Mouse (Mus musculus) limb, embryonic 15.5 days (tissue): ENCODE data around the gene Blmh. TPM values are rescaled to one million over a fixed set of nuclear protein-coding genes. Genes with fewer than 3 reads are reported as not detected.

Experiments
- ATAC-seq: fragments of 200-750 bp; cut with Nextera tagmentation; 2 replicates; pipeline ENCODE4 v1.8.0; 2017; ENCODE audit warnings: low read depth, moderate TSS enrichment; ENCODE audit not compliant: insufficient number of reproducible peaks, low FRiP score, low TSS enrichment
- H3K27ac ChIP-seq: fragments of 300-500 bp; sonication (generic); 2 replicates; pipeline ENCODE4 v1.5.1; 2015; ENCODE audit warnings: moderate library complexity, mild to moderate bottlenecking, inconsistent platforms
- H3K27me3 ChIP-seq: fragments of 300-500 bp; sonication (generic); 2 replicates; pipeline ENCODE4 v1.6.1; 2015; ENCODE audit warnings: inconsistent platforms
- H3K36me3 ChIP-seq: fragments of 300-500 bp; sonication (generic); 2 replicates; pipeline ENCODE4 v1.6.1; 2015; ENCODE audit warnings: inconsistent platforms
- H3K4me1 ChIP-seq: fragments of 300-500 bp; sonication (generic); 2 replicates; pipeline ENCODE4 v1.6.1; 2015; ENCODE audit warnings: inconsistent platforms
- H3K4me2 ChIP-seq: fragments of 300-500 bp; sonication (generic); 2 replicates; pipeline ENCODE4 v1.6.1; 2015; ENCODE audit warnings: mild to moderate bottlenecking, inconsistent platforms
- H3K4me3 ChIP-seq: fragments of 300-500 bp; sonication (generic); 2 replicates; pipeline ENCODE4 v1.5.1; 2015; ENCODE audit warnings: mild to moderate bottlenecking, inconsistent platforms
- H3K9ac ChIP-seq: fragments of 300-500 bp; sonication (generic); 2 replicates; pipeline ENCODE4 v1.6.1; 2015; ENCODE audit warnings: inconsistent platforms
- H3K9me3 ChIP-seq: fragments of 300-500 bp; sonication (generic); 2 replicates; pipeline ENCODE4 v1.6.1; 2016; ENCODE audit warnings: inconsistent platforms
- WGBS: fragments of 180-500 bp; shearing (Covaris S2); methylation state at CpG from one replicate; pipeline ENCODE4 v1.1.7; 2015; 5-methylcytosine and 5-hydroxymethylcytosine counted together
- polyA plus RNA-seq: library from polyadenylated mRNA; unstranded; fragments of >200 nt; fragmentation: Nextera tagmentation; extraction: Ambion mirVana; gene quantifications from 2 replicates; pipeline ENCODE4 v1.2.1, GENCODE M21; 2015

Blmh gene
- polyA plus RNA-seq: 218 and 230 TPM in 2 replicates

DNA sequence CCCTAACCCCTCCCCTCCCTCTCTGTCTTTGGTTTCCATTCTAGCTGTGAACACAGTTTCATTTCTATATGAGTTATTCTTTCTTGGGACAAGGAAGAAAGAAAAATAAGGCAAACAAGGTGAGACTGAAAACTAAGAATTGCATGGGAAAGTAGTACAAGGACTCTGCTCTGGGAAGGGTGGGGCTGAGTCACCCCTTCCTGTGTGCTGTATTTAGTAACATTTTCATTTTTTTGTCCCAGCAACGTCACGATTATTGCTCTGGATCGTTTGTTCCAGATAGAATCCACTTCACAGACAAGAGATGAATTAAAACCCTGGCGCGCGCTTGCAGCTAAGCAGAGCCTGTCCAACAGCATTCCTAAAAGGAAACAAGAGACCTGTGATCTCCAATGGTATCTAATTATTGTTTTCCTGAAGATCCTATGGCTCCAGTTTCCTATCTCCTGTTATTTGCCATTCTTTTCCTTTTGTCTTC, at the start of gene Blmh:
TSS of gene Blmh (plus strand) at position 51 of the 478 bp plus-strand sequence.
- no peaks in the 10 kb centered on the region for H3K9me3 ChIP-seq
- H3K9ac ChIP-seq: no peak within 1 kb of the TSS
- H3K36me3 ChIP-seq: no peaks in the 10 kb centered on the region
- 66% methylated on average over 6 of the region's 6 CpGs for WGBS
- no peak for ATAC-seq
- H3K4me1 ChIP-seq: no peaks in the 10 kb centered on the region
- no peak within 1 kb of the TSS; the same call in 1 of the 2 replicates for H3K27ac ChIP-seq
- H3K27me3 ChIP-seq: no peaks in the 10 kb centered on the region
- no peak within 1 kb of the TSS for H3K4me2 ChIP-seq
- no peak within 1 kb of the TSS for H3K4me3 ChIP-seq

DNA sequence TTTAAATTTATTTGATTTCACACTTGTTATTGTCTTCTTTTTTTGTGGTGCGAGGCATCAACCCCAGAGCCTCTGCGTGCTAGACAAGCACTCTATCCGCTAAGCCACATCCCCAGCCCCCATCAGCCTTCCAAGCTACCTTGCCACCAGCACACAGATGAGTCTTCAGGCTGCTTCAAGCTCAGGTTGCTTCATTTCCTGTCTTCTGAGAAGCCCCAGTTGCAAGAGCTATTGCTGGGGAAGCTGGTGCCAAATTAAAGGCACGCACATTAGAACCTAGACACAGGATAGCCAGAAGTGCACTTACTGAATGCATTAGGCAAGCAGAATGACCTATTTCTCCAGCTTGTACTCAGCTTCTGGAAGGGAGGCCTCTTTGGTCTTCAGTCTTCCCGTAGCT, 44.8 kb upstream of the Blmh start:
- Histone ChIP-seq H3K9me3 (no peaks in the 10 kb centered on the region), H3K4me1 (no peaks in the 10 kb centered on the region), H3K4me2 (no peak overlapping the region), H3K27me3 (no peaks in the 10 kb centered on the region), H3K4me3 (no peak overlapping the region), H3K27ac (no peak overlapping the region), H3K9ac (no peak overlapping the region), H3K36me3 (no peaks in the 10 kb centered on the region)
- 78% methylated on average over 5 of the region's 5 CpGs for WGBS
- ATAC-seq: no peak

DNA sequence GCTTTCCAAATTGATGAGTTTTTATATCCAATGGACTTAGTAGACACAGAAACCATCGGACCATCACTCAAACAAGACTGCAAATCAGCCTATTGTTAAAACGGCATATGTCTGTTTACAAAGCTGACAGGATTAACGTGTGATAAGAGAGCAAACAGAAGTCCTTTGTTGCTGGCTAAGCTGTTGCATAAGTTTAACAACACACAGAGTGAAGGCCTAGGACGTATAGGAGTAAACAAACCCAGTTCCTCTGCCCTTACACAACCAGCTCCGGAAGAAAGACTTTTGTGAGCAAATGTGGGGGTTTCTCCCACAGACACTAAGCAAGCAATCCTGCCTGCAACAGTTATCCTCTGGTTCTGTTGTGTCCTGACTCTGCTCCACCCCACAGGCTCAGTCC, 40.2 kb upstream of the Blmh start:
- Histone ChIP-seq H3K4me3 (no peak overlapping the region), H3K27ac (no peak overlapping the region), H3K36me3 (no peaks in the 10 kb centered on the region), H3K9ac (no peak overlapping the region), H3K4me2 (no peak overlapping the region), H3K27me3 (no peaks in the 10 kb centered on the region), H3K9me3 (no peaks in the 10 kb centered on the region), H3K4me1 (no peaks in the 10 kb centered on the region)
- 64% methylated on average over 5 of the region's 5 CpGs for WGBS
- no peak for ATAC-seq

DNA sequence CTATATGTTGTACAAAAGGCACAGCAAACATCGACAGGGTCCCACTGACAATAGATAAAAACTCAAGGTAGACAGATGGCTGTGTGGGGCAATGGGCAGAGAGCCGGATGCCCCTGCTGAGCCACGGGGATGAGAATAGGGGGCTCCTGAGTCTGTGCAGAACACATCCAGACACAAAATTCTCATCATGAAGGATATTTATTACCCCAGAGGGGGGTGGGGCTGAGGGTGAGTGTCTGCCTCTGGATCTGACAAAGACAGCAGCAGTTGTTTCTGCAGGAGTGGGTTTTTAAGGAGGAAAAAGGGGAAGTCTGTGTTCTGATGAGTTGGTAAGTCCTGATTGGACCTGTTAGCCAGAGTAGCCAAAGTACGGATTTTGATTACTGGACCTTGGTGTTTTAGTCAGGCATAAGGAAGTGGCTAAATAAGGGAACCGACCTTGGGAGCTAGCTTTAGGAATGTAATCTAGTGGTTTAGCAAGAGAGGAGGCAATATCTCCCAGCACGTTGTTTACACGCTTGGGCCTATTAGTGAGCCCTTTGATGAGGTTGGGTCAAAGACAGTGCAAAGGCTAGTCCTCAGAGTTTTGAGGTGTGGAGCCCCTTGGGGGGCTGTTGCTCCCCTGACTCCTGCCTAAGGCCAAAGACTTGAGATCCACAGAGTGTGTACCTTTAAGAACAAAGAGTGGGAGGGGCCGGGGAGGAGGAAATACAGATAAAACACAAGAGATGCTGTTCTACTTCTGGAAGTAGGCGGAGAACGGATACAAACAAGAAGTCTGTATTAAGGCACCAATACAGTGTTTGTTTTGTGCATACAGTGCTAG, 35.1 kb upstream of the Blmh start:
- ATAC-seq: no peak
- Histone ChIP-seq H3K27me3 (no peaks in the 10 kb centered on the region), H3K4me1 (peaks cover 6% of the 10 kb centered on the region), H3K36me3 (no peaks in the 10 kb centered on the region), H3K27ac (no peak overlapping the region), H3K4me3 (no peak overlapping the region), H3K4me2 (no peak overlapping the region), H3K9ac (no peak overlapping the region), H3K9me3 (no peaks in the 10 kb centered on the region)
- 45% methylated on average over 10 of the region's 10 CpGs for WGBS

DNA sequence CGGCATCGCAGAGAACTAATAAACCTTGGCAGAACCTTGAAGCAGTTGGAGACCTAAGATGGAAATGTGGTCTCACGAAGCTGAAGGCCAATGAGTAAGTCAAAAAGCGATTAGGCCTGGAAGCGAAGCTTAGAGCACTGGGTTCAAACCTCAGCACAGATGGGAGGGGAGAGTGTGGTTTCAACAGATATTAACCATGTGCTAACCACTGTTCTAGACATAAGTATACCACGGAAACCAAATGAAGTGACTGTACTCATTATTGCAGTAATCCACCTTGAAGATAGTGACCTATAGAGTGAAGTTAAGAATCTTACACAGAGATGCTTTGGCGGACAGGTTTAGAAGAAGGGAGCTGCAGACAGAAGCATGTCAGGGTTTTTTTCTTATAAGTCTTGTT, 33.4 kb upstream of the Blmh start:
- H3K4me1 ChIP-seq: peaks cover 6% of the 10 kb centered on the region
- H3K36me3 ChIP-seq: no peaks in the 10 kb centered on the region
- 85% methylated on average over 7 of the region's 7 CpGs for WGBS
- no peaks in the 10 kb centered on the region for H3K9me3 ChIP-seq
- H3K27me3 ChIP-seq: no peaks in the 10 kb centered on the region
- H3K4me3 ChIP-seq: no peak overlapping the region
- no peak overlapping the region for H3K27ac ChIP-seq
- H3K4me2 ChIP-seq: no peak overlapping the region
- no peak overlapping the region for H3K9ac ChIP-seq
- no peak for ATAC-seq

DNA sequence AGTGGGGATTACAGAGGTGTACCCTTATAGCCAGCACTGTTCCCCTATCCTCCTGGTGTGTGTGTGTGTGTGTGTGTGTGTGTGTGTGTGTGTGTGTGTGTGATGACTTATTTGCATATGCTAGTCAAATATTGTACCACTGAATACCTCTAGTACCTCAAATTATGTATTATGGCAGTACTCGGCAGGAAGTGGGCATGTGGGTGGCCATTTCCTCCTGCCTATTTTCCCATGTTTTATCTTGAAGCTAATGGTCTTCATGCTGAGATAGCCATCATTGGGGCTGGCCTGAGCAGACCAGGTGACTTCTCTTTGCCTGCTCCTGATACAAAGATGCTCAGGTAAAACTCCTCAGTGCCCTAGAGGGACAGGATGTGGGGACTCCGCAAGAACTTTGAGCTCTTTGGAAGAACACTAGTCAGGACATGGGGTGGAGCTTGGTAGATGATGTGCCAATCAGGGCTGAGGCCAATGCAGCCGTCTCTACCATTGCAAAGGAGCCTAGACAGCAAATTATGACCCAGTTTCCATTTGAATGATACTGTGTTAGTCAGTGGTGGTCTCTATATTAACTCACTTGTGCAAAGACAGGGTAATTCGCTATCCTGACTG, 32.8 kb upstream of the Blmh start:
- Histone ChIP-seq H3K27me3 (no peaks in the 10 kb centered on the region), H3K36me3 (no peaks in the 10 kb centered on the region), H3K9me3 (no peaks in the 10 kb centered on the region), H3K4me2 (no peak overlapping the region), H3K4me1 (peaks cover 6% of the 10 kb centered on the region), H3K9ac (no peak overlapping the region), H3K4me3 (no peak overlapping the region), H3K27ac (no peak overlapping the region)
- 77% methylated on average over 4 of the region's 4 CpGs for WGBS
- no peak for ATAC-seq

DNA sequence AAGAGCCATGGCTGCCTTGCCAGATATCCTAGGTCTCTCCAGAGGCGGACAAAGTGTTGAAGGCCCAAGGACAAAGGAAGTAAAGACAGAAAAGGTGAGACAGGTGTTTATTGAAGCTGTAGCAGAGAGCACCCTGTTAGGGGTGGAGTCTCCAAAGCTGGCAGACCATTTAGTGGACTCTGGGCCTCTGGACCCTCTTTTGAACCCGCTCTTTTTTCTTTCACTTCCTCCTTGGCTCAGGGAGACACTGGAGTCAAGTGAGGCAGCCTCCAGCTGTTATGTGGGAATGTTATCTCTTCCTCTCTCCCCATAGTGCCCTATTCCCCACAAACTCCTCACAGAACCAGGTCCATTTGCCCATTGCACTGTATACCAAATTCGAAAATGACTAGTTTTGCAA, 31.6 kb upstream of the Blmh start:
- Histone ChIP-seq H3K27me3 (no peaks in the 10 kb centered on the region), H3K9me3 (no peaks in the 10 kb centered on the region), H3K27ac (no peak overlapping the region; the same call in 1 of the 2 replicates), H3K36me3 (no peaks in the 10 kb centered on the region), H3K4me3 (no peak overlapping the region), H3K4me2 (no peak overlapping the region), H3K9ac (no peak overlapping the region), H3K4me1 (peaks cover 6% of the 10 kb centered on the region)
- ATAC-seq: no peak
- WGBS: 84% methylated on average over 3 of the region's 3 CpGs

DNA sequence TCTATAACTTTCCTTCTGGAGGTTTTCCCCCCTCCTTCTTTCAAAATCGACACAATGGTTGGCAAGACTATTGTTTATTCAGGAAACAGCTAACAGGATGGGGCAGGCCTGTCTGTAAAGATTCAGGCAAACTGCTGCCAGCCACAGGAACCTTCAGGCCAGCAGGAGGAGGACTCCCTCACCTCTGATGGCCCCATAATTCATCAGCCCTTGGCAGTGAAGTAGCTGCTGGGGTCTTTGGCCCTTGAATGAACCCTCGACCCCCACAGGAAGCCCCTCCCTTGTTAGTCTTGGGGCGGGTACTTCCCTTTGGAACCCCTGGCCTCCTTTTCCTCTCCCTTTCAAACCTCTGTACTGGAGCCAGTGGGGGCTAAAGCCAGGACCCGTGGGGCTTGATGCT, 31.0 kb upstream of the Blmh start:
- Histone ChIP-seq H3K4me1 (peaks cover 6% of the 10 kb centered on the region), H3K36me3 (no peaks in the 10 kb centered on the region), H3K9ac (no peak overlapping the region), H3K27ac (peak overlapping the region; percentile 47; the same call in 1 of the 2 replicates), H3K9me3 (no peaks in the 10 kb centered on the region), H3K27me3 (no peaks in the 10 kb centered on the region), H3K4me2 (no peak overlapping the region), H3K4me3 (no peak overlapping the region)
- ATAC-seq: peak; percentile 63; the same call in 1 of the 2 replicates
- 10% methylated on average over 4 of the region's 4 CpGs for WGBS

DNA sequence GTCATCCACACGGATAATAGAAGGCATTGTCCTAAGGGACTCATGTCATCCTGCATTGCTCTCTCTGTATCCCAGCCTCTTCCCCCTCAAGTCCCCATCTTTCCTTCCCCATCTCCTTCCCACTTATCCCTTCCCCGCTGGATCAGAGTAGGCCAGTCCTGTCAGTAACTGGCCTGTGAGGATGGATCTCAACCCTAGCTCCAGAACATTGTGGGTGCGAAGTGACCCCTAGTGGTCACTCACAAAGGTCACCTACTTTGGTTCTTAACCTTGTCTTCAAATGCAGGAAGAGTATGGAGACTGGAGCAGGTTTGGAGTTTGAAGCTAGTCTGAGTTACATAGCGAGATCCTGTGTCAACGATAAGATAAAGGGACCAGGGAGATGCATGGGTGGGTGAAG, 30.4 kb upstream of the Blmh start:
- H3K27me3 ChIP-seq: no peaks in the 10 kb centered on the region
- no peaks in the 10 kb centered on the region for H3K36me3 ChIP-seq
- H3K4me1 ChIP-seq: peaks cover 6% of the 10 kb centered on the region
- 38% methylated on average over 5 of the region's 5 CpGs for WGBS
- no peak overlapping the region; the same call in 1 of the 2 replicates for H3K27ac ChIP-seq
- no peak overlapping the region for H3K9ac ChIP-seq
- peak; percentile 58; the same call in 1 of the 2 replicates for ATAC-seq
- no peak overlapping the region for H3K4me3 ChIP-seq
- H3K4me2 ChIP-seq: no peak overlapping the region
- H3K9me3 ChIP-seq: no peaks in the 10 kb centered on the region

DNA sequence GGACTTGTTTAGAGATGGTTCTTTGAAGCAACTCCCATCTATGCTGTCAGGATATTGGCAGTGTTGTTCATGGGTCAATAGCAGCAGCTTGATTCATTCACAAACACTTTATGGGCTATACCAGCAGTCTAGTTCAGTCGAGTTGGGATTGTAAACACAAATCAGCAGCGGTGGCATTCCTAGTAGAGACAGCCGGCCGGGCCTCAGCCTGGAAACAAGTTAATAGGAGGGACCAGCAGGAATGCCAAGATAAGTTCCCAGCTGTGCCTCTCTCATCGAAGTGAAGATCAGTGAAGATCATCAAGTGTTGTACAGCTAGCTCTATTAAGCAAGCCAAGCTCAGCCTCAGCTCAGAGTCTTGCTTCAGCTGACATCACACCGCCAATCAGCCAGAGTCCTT, 28.2 kb upstream of the Blmh start:
- Histone ChIP-seq H3K4me1 (peaks cover 6% of the 10 kb centered on the region), H3K36me3 (no peaks in the 10 kb centered on the region), H3K9ac (no peak overlapping the region), H3K9me3 (no peaks in the 10 kb centered on the region), H3K27ac (no peak overlapping the region), H3K27me3 (no peaks in the 10 kb centered on the region), H3K4me2 (no peak overlapping the region), H3K4me3 (no peak overlapping the region)
- ATAC-seq: no peak
- WGBS: 49% methylated on average over 6 of the region's 6 CpGs

DNA sequence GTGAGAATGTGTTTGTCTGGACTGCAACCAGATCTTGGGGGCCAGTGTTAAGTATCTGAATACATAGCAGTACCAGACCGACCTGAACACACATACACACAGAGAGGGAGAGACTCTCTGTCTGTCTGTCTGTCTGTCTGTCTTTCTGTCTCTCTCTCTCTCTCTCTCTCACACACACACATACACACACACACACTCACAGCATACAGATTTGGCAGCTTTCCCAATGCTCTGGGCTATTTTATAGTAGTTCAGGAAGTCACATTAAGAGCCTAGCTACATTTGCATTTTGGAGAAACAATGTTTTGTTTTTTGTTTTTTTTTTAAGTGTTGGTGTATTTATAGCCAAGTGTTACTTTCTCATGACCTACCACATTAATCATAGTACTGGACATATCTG, 27.5 kb upstream of the Blmh start:
- Histone ChIP-seq H3K27me3 (no peaks in the 10 kb centered on the region), H3K9ac (no peak overlapping the region), H3K4me2 (no peak overlapping the region), H3K27ac (no peak overlapping the region), H3K9me3 (no peaks in the 10 kb centered on the region), H3K36me3 (no peaks in the 10 kb centered on the region), H3K4me3 (no peak overlapping the region), H3K4me1 (peaks cover 6% of the 10 kb centered on the region)
- no peak for ATAC-seq
- 78% methylated on average over 1 of the region's 1 CpGs for WGBS

DNA sequence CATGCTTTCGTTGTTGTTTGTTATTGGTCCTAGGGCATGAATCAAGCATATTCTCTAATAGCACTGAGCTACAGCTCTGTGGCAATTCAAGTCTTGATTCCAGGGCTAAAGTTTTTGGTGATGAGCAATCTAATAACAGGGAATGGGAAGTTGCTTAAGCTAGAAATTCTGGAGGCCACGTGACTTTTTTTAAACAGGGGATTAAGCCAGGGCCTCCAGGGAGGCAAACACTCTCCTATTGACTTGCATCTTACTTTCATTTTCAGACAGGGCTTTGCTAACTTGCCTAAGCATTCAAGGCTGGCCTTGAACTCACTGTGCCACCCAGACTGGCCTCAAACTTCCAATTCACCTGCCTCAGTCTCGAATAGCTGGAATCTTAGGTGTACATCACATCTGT, 26.7 kb upstream of the Blmh start:
- Histone ChIP-seq H3K27me3 (no peaks in the 10 kb centered on the region), H3K4me1 (peaks cover 6% of the 10 kb centered on the region)
- WGBS: 46% methylated on average over 3 of the region's 3 CpGs

More for the DNA sequence above, 26.7 kb upstream of the Blmh start:
- Histone ChIP-seq H3K4me3 (no peak overlapping the region), H3K4me2 (no peak overlapping the region), H3K9ac (no peak overlapping the region), H3K9me3 (no peaks in the 10 kb centered on the region), H3K36me3 (no peaks in the 10 kb centered on the region), H3K27ac (no peak overlapping the region)
- ATAC-seq: no peak
